Mouse (Mus musculus) liver, embryonic 14.5 days (tissue): ENCODE measurements at regions not wholly inside any gene's neighbourhood (a gene's known extent, or its start where the extent isn't known, plus 50 kb on each side); places are given as distances from the start of the nearest gene placed in this dataset.

Experiments used
- ATAC-seq: fragments of 200-750 bp; cut with Nextera tagmentation; 2 replicates; pipeline ENCODE4 v1.8.0; 2017; ENCODE audit warnings: moderate number of reproducible peaks, mild to moderate bottlenecking, moderate library complexity; ENCODE audit not compliant: insufficient read depth
- DNase-seq, 3 experiments: peaks; one replicate each; pipeline ENCODE4 v3.0.0-alpha.2; 2012 to 2013; ENCODE audit warnings: low read depth in 3 of 3, low spot score in 3 of 3
- H3K27ac ChIP-seq: fragments of 300-500 bp; sonication (generic); 2 replicates; pipeline ENCODE4 v1.5.1; 2014; ENCODE audit warnings: moderate library complexity, mild to moderate bottlenecking, control low read depth, inconsistent platforms
- H3K27me3 ChIP-seq: fragments of 300-500 bp; sonication (generic); 2 replicates; pipeline ENCODE4 v1.6.1; 2014; ENCODE audit warnings: mild to moderate bottlenecking, low read length, moderate library complexity; ENCODE audit not compliant: control insufficient read depth, insufficient read depth
- H3K36me3 ChIP-seq: fragments of 300-500 bp; sonication (generic); replicated peaks from 2 replicates; pipeline ENCODE4 v1.6.1; 2014; ENCODE audit warnings: low read depth; ENCODE audit not compliant: control insufficient read depth, insufficient read depth
- H3K4me1 ChIP-seq, 2 experiments: fragments of 200-500 bp in 1 of 2; fragments of 300-500 bp in 1 of 2; sonication (generic) in 1 of 2; replicated peaks; 2 replicates each; pipeline ENCODE4 v1.6.1; 2012 to 2014; ENCODE audit warnings: antibody characterized with exemption in 1 of 2, inconsistent platforms in 1 of 2, low read length in 1 of 2; ENCODE audit not compliant: control insufficient read depth in 2 of 2, insufficient read depth in 2 of 2
- H3K4me2 ChIP-seq: fragments of 300-500 bp; sonication (generic); 2 replicates; pipeline ENCODE4 v1.6.1; 2014; ENCODE audit warnings: low read depth, mild to moderate bottlenecking, control low read depth, moderate library complexity
- H3K4me3 ChIP-seq, 2 experiments: fragments of 200-500 bp in 1 of 2; fragments of 300-500 bp in 1 of 2; sonication (generic) in 1 of 2; 2 replicates each; pipeline ENCODE4 v1.5.1; 2012 to 2014; ENCODE audit warnings: low read depth in 2 of 2, low read length in 2 of 2, mild to moderate bottlenecking in 2 of 2, control low read depth in 1 of 2, inconsistent platforms in 1 of 2, moderate library complexity in 1 of 2; ENCODE audit not compliant: insufficient read depth in 1 of 2
- H3K9ac ChIP-seq: fragments of 300-500 bp; sonication (generic); replicated peaks from 2 replicates; pipeline ENCODE4 v1.6.1; 2014; ENCODE audit warnings: mild to moderate bottlenecking, control low read depth, moderate library complexity
- H3K9me3 ChIP-seq: fragments of 300-500 bp; sonication (generic); 2 replicates; pipeline ENCODE4 v1.6.1; 2016; ENCODE audit warnings: low read length, mixed read lengths; ENCODE audit not compliant: control insufficient read depth
- CTCF ChIP-seq: IDR thresholded peaks from 2 replicates; pipeline ENCODE4 v1.5.1; 2016; ENCODE audit warnings: antibody characterized with exemption, low read depth, control low read depth
- EP300 ChIP-seq: IDR thresholded peaks from 2 replicates; pipeline ENCODE4 v1.6.1; 2016; ENCODE audit warnings: antibody characterized with exemption, low read depth
- WGBS: fragments of 180-500 bp; shearing (Covaris S2); extraction: QIAGEN DNeasy Blood & Tissue Kit; methylation state at CpG from one replicate; pipeline ENCODE4 v1.1.7; 2014; ENCODE audit not compliant: insufficient replicate concordance; 5-methylcytosine and 5-hydroxymethylcytosine counted together

DNA sequence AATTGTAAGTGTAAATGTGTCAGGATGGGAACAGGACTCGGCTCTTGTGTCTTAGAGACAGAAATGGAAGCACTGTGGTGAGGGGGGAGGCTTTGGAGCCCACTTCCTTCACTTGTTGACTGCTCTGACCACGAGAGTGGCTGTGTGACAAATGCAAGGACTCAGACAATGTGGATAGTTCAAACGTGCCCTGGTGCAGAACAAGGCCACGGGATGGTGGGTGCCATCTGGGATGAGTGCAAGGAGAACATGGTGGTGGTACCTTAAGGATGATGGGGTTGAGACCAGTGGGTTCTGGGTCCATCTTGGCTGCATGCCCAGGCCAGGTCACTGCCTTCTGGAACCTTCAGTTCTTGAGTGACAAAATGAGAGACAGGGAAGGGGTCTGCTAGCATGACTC lies 132.3 kb upstream of the Syt13 start:
- no peak overlapping the region for H3K4me2 ChIP-seq
- no peaks in the 10 kb centered on the region for H3K4me1 ChIP-seq
- DNase-seq (no peak), ATAC-seq (no peak)
- no peaks in the 10 kb centered on the region for H3K9me3 ChIP-seq
- no peak overlapping the region for H3K27ac ChIP-seq
- no peak overlapping the region for H3K4me3 ChIP-seq
- TF ChIP-seq EP300 = no peak
- TF ChIP-seq CTCF = no peak
- no peaks in the 10 kb centered on the region for H3K27me3 ChIP-seq
- H3K36me3 ChIP-seq = no peaks in the 10 kb centered on the region
- H3K9ac ChIP-seq = no peak overlapping the region
- WGBS = 17% methylated on average over 4 of the region's 4 CpGs

GRCm38 (mm10) chr2:92784916-92785315 lies 130.0 kb upstream of the Syt13 start:
- no peaks in the 10 kb centered on the region for H3K9me3 ChIP-seq
- no peak for ATAC-seq

GRCm38 (mm10) chr2:92787925-92788410 lies 126.9 kb upstream of the Syt13 start:
- Histone ChIP-seq H3K4me1 (no peaks in the 10 kb centered on the region), H3K4me3 (no peak overlapping the region), H3K36me3 (no peaks in the 10 kb centered on the region), H3K9me3 (no peaks in the 10 kb centered on the region), H3K27ac (no peak overlapping the region), H3K4me2 (no peak overlapping the region), H3K27me3 (no peaks in the 10 kb centered on the region), H3K9ac (no peak overlapping the region)
- 41% methylated on average over 4 of the region's 4 CpGs for WGBS
- no peak for TF ChIP-seq CTCF
- no peak for TF ChIP-seq EP300
- DNase-seq (no peak), ATAC-seq (no peak)

More at GRCm38 (mm10) chr2:92784916-92785315, 130.0 kb upstream of the Syt13 start:
- no peak overlapping the region for H3K4me2 ChIP-seq
- H3K9ac ChIP-seq = no peak overlapping the region
- no peak for DNase-seq
- H3K27ac ChIP-seq = no peak overlapping the region
- no peaks in the 10 kb centered on the region for H3K4me1 ChIP-seq
- 26% methylated on average over 2 of the region's 2 CpGs for WGBS
- TF ChIP-seq EP300 (no peak), CTCF (no peak)
- H3K4me3 ChIP-seq = no peak overlapping the region
- H3K36me3 ChIP-seq = no peaks in the 10 kb centered on the region
- no peaks in the 10 kb centered on the region for H3K27me3 ChIP-seq

DNA sequence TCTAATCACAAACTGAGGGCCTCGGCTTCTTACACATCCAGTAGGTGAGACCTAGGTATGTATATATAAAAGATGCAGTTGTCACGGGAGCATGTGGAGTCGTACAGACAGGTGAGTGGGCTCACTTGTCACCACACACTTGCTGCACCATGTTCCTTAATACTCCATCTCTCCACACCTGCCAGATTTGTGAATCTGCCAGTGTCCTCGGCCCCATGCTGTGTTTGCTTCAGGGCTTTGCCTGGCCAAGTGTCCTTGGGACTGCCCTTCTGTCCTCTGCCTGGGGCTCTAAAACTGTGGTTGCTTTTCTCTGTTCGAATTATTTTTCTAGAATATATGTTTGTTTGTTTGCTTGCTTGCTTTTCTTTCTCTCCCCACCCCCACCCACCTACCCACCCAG lies 126.0 kb upstream of the Syt13 start:
- H3K9ac ChIP-seq = no peak overlapping the region
- 50% methylated on average over 5 of the region's 5 CpGs for WGBS
- H3K4me2 ChIP-seq = no peak overlapping the region
- H3K4me1 ChIP-seq = no peaks in the 10 kb centered on the region
- TF ChIP-seq EP300 (no peak), CTCF (no peak)
- DNase-seq (no peak), ATAC-seq (no peak)
- no peak overlapping the region for H3K4me3 ChIP-seq
- no peaks in the 10 kb centered on the region for H3K9me3 ChIP-seq
- H3K27ac ChIP-seq = no peak overlapping the region
- H3K36me3 ChIP-seq = no peaks in the 10 kb centered on the region
- H3K27me3 ChIP-seq = no peaks in the 10 kb centered on the region

- Histone ChIP-seq H3K27ac (no peak overlapping the region), H3K9ac (no peak overlapping the region), H3K4me2 (no peak overlapping the region), H3K4me1 (no peaks in the 10 kb centered on the region), H3K4me3 (no peak overlapping the region), H3K27me3 (no peaks in the 10 kb centered on the region), H3K36me3 (no peaks in the 10 kb centered on the region), H3K9me3 (no peaks in the 10 kb centered on the region)
- DNase-seq (no peak), ATAC-seq (no peak)
- no peak for TF ChIP-seq EP300
- no peak for TF ChIP-seq CTCF
- 73% methylated on average over 2 of the region's 2 CpGs for WGBS
Observed at GRCm38 (mm10) chr2:92790374-92790773, 124.5 kb upstream of the Syt13 start.
